Mouse (Mus musculus): Measurements from ENCODE around the gene Nfic. TPM values are rescaled to one million over a fixed set of nuclear protein-coding genes. Genes with fewer than 3 reads are reported as not detected.

The Nfic gene
- total and polyA plus RNA-seq, 3 experiments: 2.0 to 9.7 TPM; not detected in 1

DNA sequence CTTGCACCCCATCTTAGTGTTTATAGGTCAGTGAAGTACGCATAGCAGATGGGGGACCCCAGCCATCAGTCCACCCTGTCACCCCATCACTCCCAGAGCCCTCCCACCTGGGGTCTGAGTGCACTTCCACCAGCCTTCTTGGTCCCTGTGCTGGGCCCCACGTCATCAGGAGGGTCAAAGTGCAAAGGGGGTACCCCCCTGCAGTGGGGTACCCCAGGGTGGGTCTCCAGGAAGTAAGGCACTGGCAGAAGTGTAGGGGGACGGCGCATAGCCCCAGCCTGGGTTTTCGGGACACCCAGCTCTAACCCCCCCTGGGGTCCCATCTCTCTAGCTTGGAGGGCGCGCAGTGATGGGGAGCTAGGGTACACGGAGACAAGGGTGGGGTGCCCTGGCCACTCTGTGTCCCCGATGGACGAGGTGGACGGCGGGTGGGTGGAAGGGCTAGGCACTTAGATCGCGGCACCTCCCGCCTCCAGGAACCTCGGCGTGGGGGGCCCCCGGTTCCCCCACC, 55.6 kb downstream of the Nfic start:
- Histone ChIP-seq H3K4me3 (ENCODE audit: control insufficient read depth in 1 of 2, insufficient read depth in 1 of 2, low read depth in 2 of 2, low read length in 2 of 2) (no peak overlapping the region), H3K9me3 (replicated peaks; ENCODE audit: insufficient read depth, low read length) (no peaks in the 10 kb centered on the region), H3K27ac (ENCODE audit: control insufficient read depth, low read depth, low read length) (no peak overlapping the region), H3K9ac (ENCODE audit: control insufficient read depth, low read depth, low read length, poor library complexity, severe bottlenecking) (no peak overlapping the region), H3K27me3 (ENCODE audit: control insufficient read depth in 1 of 2, insufficient read depth in 2 of 2, low read length in 2 of 2) (no peaks in the 10 kb centered on the region), H3K36me3 (ENCODE audit: control insufficient read depth in 1 of 2, insufficient read depth in 2 of 2, low read length in 2 of 2) (peaks cover 0 to 3% of the 10 kb centered on the region in 2 experiments; a peak in 2 of 4 replicates), H3K4me1 (ENCODE audit: control insufficient read depth in 1 of 2, insufficient read depth in 2 of 2, low read length in 2 of 2) (peaks cover 0 to 3% of the 10 kb centered on the region in 2 experiments; a peak in 2 of 4 replicates), H3K79me2 (ENCODE audit: control insufficient read depth, insufficient read depth, low read length, poor library complexity) (no peaks in the 10 kb centered on the region)
- TF ChIP-seq USF1 (IDR thresholded peaks at IDR 0.05; ENCODE audit: low read depth, low read length) (no peak), GATA1 (IDR thresholded peaks at IDR 0.05; ENCODE audit: low read depth, low read length) (no peak), CHD1 (IDR thresholded peaks at IDR 0.05; ENCODE audit: low read depth, low read length) (no peak), MAX (IDR thresholded peaks at IDR 0.05; ENCODE audit: low read length) (no peak), ZNF384 (IDR thresholded peaks at IDR 0.05; ENCODE audit: low read depth, low read length) (no peak), POLR2AphosphoS5 (IDR thresholded peaks at IDR 0.05; ENCODE audit: borderline replicate concordance, low read depth, low read length) (no peak), TBP (IDR thresholded peaks at IDR 0.05; ENCODE audit: low read depth, low read length) (no peak), POLR2AphosphoS2 (IDR thresholded peaks at IDR 0.05; ENCODE audit: low read length) (no peak)
- DNase-seq (ENCODE audit: low read depth, low spot score): no peak

DNA sequence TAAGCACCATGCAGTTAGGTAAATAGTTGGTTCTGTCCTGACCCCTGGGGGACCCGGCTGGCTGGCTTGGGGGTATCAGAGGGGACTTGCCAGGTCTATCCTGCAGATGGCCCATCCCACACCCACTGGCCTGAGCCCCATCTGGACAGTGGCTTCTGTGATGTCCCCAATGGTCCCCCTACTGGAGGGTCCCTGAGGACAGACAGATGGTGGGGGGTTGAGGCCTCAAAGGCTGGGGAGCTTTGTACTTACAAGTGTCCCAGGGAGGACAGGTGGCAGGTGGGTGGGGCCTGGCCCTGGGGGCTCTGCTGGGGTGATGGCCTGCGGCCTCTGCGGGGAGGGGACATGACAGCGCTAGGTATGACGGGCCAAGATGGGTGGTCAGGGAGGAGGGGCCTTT, 56.1 kb downstream of the Nfic start:
- H3K27ac ChIP-seq (ENCODE audit: control insufficient read depth, low read depth, low read length): no peak overlapping the region
- H3K4me3 ChIP-seq (ENCODE audit: control insufficient read depth in 1 of 2, insufficient read depth in 1 of 2, low read depth in 2 of 2, low read length in 2 of 2): no peak overlapping the region
- no peaks in the 10 kb centered on the region for H3K27me3 ChIP-seq (ENCODE audit: control insufficient read depth in 1 of 2, insufficient read depth in 2 of 2, low read length in 2 of 2)
- H3K9me3 ChIP-seq (replicated peaks; ENCODE audit: insufficient read depth, low read length): no peaks in the 10 kb centered on the region
- no peak overlapping the region for H3K9ac ChIP-seq (ENCODE audit: control insufficient read depth, low read depth, low read length, poor library complexity, severe bottlenecking)
- no peaks in the 10 kb centered on the region for H3K36me3 ChIP-seq (ENCODE audit: control insufficient read depth in 1 of 2, insufficient read depth in 2 of 2, low read length in 2 of 2)
- no peak for DNase-seq (ENCODE audit: low read depth, low spot score)
- no peaks in the 10 kb centered on the region for H3K79me2 ChIP-seq (ENCODE audit: control insufficient read depth, insufficient read depth, low read length, poor library complexity)
- TF ChIP-seq TBP (IDR thresholded peaks at IDR 0.05; ENCODE audit: low read depth, low read length): no peak
- no peak for TF ChIP-seq ZKSCAN1 (IDR thresholded peaks at IDR 0.05; ENCODE audit: low read depth, low read length)
- no peak for TF ChIP-seq HCFC1 (IDR thresholded peaks at IDR 0.05; ENCODE audit: low read depth, low read length)
- 0 out of 4 replicates have a peak, but pooled peaks cover 0 to 3% of the 10 kb centered on the region in 2 experiments for H3K4me1 ChIP-seq (ENCODE audit: control insufficient read depth in 1 of 2, insufficient read depth in 2 of 2, low read length in 2 of 2)

DNA sequence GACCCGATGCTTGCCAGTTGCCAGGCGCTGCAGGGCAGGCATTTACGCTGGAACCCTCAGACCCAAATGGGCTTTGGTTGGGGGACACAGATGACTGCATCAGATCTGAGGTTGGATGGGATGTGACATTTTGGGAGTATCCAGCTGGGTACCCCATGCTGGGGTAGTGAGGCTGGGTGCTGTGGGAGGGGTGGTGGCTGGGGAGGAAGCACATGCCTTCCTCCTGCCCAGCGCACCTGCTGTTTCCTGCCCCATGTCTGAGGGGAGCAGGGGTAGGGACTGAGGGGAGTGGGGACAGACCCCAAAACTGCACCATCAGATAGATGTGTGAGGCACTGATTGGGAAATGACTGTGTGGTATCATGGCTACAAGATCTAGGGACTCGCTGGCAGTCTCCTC, 58.7 kb downstream of the Nfic start:
- H3K9me3 ChIP-seq (replicated peaks; ENCODE audit: insufficient read depth, low read length): no peaks in the 10 kb centered on the region
- no peaks in the 10 kb centered on the region for H3K79me2 ChIP-seq (ENCODE audit: control insufficient read depth, insufficient read depth, low read length, poor library complexity)
- no peak for TF ChIP-seq MEF2A (IDR thresholded peaks at IDR 0.05; ENCODE audit: extremely low read depth, insufficient replicate concordance, low read depth, low read length, poor library complexity, severe bottlenecking)
- TF ChIP-seq TCF12 (IDR thresholded peaks at IDR 0.05; ENCODE audit: low read depth, low read length): no peak
- TF ChIP-seq ETS1 (IDR thresholded peaks at IDR 0.05; ENCODE audit: low read depth, low read length): no peak
- TF ChIP-seq SMC3 (IDR thresholded peaks at IDR 0.05; ENCODE audit: low read depth, low read length): no peak
- H3K36me3 ChIP-seq (ENCODE audit: control insufficient read depth in 1 of 2, insufficient read depth in 2 of 2, low read length in 2 of 2): no peaks in the 10 kb centered on the region
- H3K4me1 ChIP-seq (ENCODE audit: control insufficient read depth in 1 of 2, insufficient read depth in 2 of 2, low read length in 2 of 2): peaks cover 6 to 14% of the 10 kb centered on the region in 2 experiments; a peak in 3 of 4 replicates
- H3K4me3 ChIP-seq (ENCODE audit: control insufficient read depth in 1 of 2, insufficient read depth in 1 of 2, low read depth in 2 of 2, low read length in 2 of 2): no peak overlapping the region
- no peak overlapping the region for H3K9ac ChIP-seq (ENCODE audit: control insufficient read depth, low read depth, low read length, poor library complexity, severe bottlenecking)
- no peaks in the 10 kb centered on the region for H3K27me3 ChIP-seq (ENCODE audit: control insufficient read depth in 1 of 2, insufficient read depth in 2 of 2, low read length in 2 of 2)
- no peak overlapping the region for H3K27ac ChIP-seq (ENCODE audit: control insufficient read depth, low read depth, low read length)
- no peak for DNase-seq (ENCODE audit: low read depth, low spot score)

Data from MEL (cell line).